Mouse (Mus musculus): ENCODE results near the gene Gdpd5. TPM values are rescaled to one million over a fixed set of nuclear protein-coding genes. Genes with fewer than 3 reads are reported as not detected.

Gdpd5 gene
- polyA plus RNA-seq, 1 experiment from 2014 or later: 23.5 TPM

DNA sequence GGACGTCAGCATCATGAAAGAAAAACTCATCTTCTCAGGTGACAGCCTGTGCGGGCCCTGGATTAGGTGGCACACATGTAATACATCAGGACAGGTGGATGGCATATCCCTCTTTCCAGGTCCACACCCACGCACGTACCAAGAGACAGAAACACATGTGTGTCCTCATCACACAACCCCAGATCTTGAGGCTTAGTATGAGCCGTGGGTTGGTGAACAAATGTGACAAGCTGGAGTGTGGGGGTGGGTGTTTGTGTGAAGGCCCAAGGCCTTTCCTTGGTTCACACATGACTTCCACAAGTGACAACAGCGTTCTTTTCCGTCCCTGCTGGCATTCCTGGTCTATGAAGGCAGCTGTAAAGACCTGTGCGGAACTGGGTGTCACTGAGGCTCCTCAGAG, 77.6 kb downstream of the Gdpd5 start:
- Histone ChIP-seq H3K27me3 (ENCODE audit: low read depth, poor library complexity, severe bottlenecking) (no peaks in the 10 kb centered on the region), H3K27ac (replicated peaks) (no peak overlapping the region), H3K4me1 (no peaks in the 10 kb centered on the region), H3K9me3 (replicated peaks) (no peaks in the 10 kb centered on the region), H3K36me3 (peaks cover 44% of the 10 kb centered on the region), H3K4me3 (no peak overlapping the region)
- WGBS: 88% methylated on average over 8 of the region's 8 CpGs
- no peak for DNase-seq (ENCODE audit: low spot score)

DNA sequence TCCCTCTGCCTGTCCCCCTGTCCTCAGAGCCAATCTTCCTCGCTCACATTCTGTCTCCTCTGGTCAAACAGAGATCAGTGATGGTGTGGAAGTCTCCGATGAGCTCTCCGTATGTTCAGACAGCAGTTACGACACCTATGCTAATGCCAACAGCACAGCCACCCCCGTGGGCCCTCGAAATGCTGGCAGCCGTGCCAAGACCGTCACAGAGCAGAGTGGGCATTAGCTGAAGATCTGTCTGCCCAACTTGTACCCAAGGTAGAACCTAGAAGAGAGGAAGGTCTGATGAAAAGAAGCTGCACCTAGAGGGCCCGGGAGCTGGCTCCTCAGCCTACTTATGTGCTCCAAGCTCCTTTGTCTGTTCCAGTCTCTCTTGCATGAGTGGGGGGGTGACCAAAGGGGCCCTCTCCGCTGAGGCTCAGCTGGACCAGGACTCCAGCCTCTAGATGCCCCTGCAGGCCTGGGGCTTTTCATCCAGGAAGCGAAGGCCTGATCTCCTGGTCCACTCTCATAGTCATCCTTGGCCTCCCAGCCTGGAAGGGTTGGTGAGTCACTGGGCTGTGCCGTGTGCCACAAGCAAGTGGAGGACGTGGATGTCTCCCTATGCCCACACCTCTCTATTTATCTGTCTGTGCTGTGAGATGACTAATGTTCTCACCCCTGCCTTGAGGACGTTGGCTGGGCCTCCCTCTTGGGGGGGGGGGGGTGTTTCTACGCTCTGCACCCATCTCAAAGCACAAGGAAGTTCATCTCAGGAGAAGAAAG, 78.9 kb downstream of the Gdpd5 start:
- Histone ChIP-seq H3K4me3 (no peak overlapping the region), H3K27ac (replicated peaks) (no peak overlapping the region), H3K36me3 (peaks cover 44% of the 10 kb centered on the region), H3K4me1 (peaks cover 2% of the 10 kb centered on the region), H3K27me3 (ENCODE audit: low read depth, poor library complexity, severe bottlenecking) (no peaks in the 10 kb centered on the region), H3K9me3 (replicated peaks) (no peaks in the 10 kb centered on the region)
- 95% methylated on average over 15 of the region's 15 CpGs for WGBS
- DNase-seq (ENCODE audit: low spot score): no peak

DNA sequence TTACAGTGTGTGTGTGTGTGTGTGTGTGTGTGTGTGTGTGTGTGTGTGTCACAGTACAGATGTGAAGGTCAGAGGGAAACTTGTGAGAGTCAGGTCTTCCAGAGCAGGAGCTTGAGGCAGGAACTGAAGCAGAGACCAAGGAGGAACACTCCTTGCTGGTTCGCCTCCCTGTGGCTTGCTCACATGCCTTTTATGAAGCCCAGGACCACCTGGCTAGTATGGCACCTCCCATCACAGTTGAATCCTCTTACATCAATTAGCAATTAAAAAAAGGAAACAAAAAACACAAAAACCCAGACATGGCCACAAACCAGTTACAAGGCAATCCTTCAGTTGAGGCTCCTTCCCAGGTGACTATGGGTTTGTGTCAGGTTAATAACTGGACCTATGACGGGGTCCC, 81.9 kb downstream of the Gdpd5 start:
- Histone ChIP-seq H3K27ac (replicated peaks) (no peak overlapping the region), H3K27me3 (ENCODE audit: low read depth, poor library complexity, severe bottlenecking) (peaks cover 20% of the 10 kb centered on the region), H3K36me3 (peaks cover 31% of the 10 kb centered on the region), H3K4me3 (no peak overlapping the region), H3K9me3 (replicated peaks) (no peaks in the 10 kb centered on the region), H3K4me1 (peaks cover 32% of the 10 kb centered on the region)
- 74% methylated on average over 2 of the region's 2 CpGs for WGBS
- DNase-seq (ENCODE audit: low spot score): no peak

- WGBS: 21% methylated on average over 8 of the region's 8 CpGs
- Histone ChIP-seq H3K4me1 (peaks cover 50% of the 10 kb centered on the region), H3K9me3 (replicated peaks) (no peaks in the 10 kb centered on the region), H3K4me3 (peak within 1 kb of the TSS; percentile 33), H3K27me3 (ENCODE audit: low read depth, poor library complexity, severe bottlenecking) (peaks cover 47% of the 10 kb centered on the region), H3K36me3 (peaks cover 12% of the 10 kb centered on the region), H3K27ac (replicated peaks) (peak within 1 kb of the TSS; percentile 79)
- peak; percentile 53 for DNase-seq (ENCODE audit: low spot score)
Observed at GRCm38 (mm10) chr7:99465811-99466210, 84.6 kb downstream of the Gdpd5 start, which contains the start of gene Klhl35. TSS of gene Klhl35 (plus strand) at chr7:99466004.

- peak overlapping the region; percentile 84 for H3K27ac ChIP-seq (replicated peaks)
- 30% methylated on average over 11 of the region's 11 CpGs for WGBS
- H3K27me3 ChIP-seq (ENCODE audit: low read depth, poor library complexity, severe bottlenecking): peaks cover 56% of the 10 kb centered on the region
- no peaks in the 10 kb centered on the region for H3K9me3 ChIP-seq (replicated peaks)
- peaks cover 24% of the 10 kb centered on the region for H3K36me3 ChIP-seq
- H3K4me3 ChIP-seq: peak overlapping the region; percentile 59
- peaks cover 50% of the 10 kb centered on the region for H3K4me1 ChIP-seq
- no peak for DNase-seq (ENCODE audit: low spot score)
Observed at GRCm38 (mm10) chr7:99467916-99468282, 86.7 kb downstream of the Gdpd5 start.

DNA sequence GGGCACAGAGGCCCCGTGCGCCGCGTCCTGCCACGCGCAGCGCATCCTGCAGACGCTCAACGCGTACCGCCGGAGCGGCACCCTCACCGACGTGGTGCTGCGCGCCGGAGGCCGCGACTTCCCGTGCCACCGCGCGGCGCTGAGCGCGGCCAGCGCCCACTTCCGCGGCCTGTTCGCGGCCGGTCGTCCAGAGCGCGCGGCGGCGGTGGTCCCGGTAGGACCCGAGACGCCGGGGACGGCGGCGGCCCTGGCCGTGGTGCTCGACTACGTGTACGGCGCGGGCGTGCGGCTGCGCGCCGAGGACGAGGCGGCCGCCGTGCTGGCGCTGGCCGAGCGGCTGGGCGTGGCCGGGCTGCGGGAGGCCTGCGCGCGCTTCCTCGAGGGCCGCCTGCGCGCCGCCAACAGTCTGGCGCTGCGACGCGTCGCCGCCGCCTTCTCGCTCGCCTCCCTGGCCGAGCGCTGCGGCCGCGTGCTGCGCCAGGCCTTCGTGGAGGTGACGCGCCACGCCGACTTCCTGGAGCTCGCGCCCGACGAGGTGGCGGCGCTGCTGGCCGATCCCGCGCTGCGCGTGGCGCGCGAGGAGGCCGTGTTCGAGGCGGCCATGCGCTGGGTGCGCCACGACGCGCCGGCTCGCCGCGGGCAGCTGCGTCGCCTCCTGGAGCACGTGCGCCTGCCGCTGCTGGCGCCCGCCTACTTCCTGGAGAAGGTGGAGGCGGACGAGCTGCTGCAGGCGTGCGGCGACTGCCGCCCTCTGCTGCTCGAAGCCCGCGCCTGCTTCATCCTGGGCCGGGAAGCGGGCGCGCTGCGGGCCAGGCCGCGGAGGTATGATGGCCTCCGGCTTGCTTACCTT, 87.3 kb downstream of the Gdpd5 start:
- Histone ChIP-seq H3K27ac (replicated peaks) (peak overlapping the region; percentile 84), H3K9me3 (replicated peaks) (no peaks in the 10 kb centered on the region), H3K36me3 (peaks cover 30% of the 10 kb centered on the region), H3K4me1 (peaks cover 51% of the 10 kb centered on the region), H3K4me3 (peak overlapping the region; percentile 59), H3K27me3 (ENCODE audit: low read depth, poor library complexity, severe bottlenecking) (peaks cover 56% of the 10 kb centered on the region)
- peak; percentile 72 for DNase-seq (ENCODE audit: low spot score)
- 3% methylated on average over 145 of the region's 145 CpGs for WGBS

GRCm38 (mm10) chr7:99469680-99470405, 88.6 kb downstream of the Gdpd5 start:
- H3K27ac ChIP-seq (replicated peaks): no peak overlapping the region

DNA sequence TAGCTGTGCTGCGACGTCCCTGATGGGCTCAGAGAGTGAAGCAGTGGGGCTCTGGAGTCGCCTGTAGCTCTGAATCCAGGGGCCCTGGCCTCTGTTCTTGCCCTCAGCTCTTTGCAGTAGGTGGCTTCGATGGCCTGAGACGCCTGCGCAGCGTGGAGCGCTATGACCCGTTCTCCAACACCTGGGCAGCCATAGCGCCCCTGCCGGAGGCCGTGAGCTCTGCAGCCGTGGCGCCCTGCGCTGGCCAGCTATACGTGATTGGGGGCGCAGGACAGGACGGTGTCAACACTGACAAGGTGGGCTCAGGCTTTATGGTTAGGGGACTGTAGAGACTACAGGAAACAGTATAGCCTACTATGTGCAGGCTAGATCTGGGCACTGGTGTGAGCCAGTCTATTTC, 90.4 kb downstream of the Gdpd5 start:
- H3K9me3 ChIP-seq (replicated peaks): no peaks in the 10 kb centered on the region
- no peak overlapping the region for H3K27ac ChIP-seq (replicated peaks)
- peaks cover 54% of the 10 kb centered on the region for H3K4me1 ChIP-seq
- no peak for DNase-seq (ENCODE audit: low spot score)
- H3K27me3 ChIP-seq (ENCODE audit: low read depth, poor library complexity, severe bottlenecking): peaks cover 52% of the 10 kb centered on the region
- 61% methylated on average over 18 of the region's 18 CpGs for WGBS
- peaks cover 59% of the 10 kb centered on the region for H3K36me3 ChIP-seq
- no peak overlapping the region for H3K4me3 ChIP-seq

More at GRCm38 (mm10) chr7:99469680-99470405, 88.6 kb downstream of the Gdpd5 start:
- H3K36me3 ChIP-seq: peaks cover 44% of the 10 kb centered on the region
- H3K4me1 ChIP-seq: peaks cover 64% of the 10 kb centered on the region
- no peak overlapping the region for H3K4me3 ChIP-seq
- no peaks in the 10 kb centered on the region for H3K9me3 ChIP-seq (replicated peaks)
- no peak for DNase-seq (ENCODE audit: low spot score)
- H3K27me3 ChIP-seq (ENCODE audit: low read depth, poor library complexity, severe bottlenecking): peaks cover 56% of the 10 kb centered on the region
- WGBS: 87% methylated on average over 17 of the region's 17 CpGs

DNA sequence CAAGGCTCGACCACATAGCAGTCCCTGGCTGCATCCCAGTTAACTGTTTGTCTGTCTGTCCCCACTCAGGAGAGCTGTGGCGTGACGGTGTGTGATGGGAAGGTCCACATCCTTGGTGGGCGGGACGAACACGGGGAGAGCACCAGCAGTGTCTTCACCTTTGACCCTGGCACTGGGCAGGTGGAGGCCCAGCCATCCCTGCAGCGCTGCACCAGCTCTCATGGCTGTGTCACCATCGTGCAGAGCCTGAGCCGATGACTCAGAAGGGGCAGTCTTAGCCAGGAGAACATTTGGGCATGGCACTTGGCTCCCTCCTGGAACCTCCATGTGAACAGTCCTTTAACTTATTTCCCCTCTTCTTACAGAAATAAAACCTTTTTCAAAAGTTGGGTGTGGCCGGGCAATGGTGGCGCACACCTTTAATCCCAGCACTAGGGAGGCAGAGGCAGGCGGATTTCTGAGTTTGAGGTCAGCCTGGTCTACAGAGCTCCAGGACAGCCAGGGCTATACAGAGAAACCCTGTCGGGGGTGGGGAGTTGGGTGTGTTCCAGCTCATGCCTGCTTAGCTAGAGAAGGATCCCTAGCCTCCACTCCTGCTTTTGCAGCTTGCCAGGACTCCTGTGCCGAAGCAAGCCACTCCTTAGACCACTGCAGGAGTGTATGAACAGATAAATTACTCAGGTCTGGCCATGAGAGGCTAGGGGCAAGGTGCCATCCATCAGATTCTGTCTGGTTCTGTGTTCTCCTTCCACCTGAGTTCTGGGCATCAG, 92.6 kb downstream of the Gdpd5 start:
- no peak for DNase-seq (ENCODE audit: low spot score)
- Histone ChIP-seq H3K4me1 (peaks cover 35% of the 10 kb centered on the region), H3K27me3 (ENCODE audit: low read depth, poor library complexity, severe bottlenecking) (peaks cover 29% of the 10 kb centered on the region), H3K4me3 (no peak overlapping the region), H3K27ac (replicated peaks) (peak overlapping the region; percentile 78), H3K36me3 (peaks cover 81% of the 10 kb centered on the region), H3K9me3 (replicated peaks) (no peaks in the 10 kb centered on the region)
- WGBS: 86% methylated on average over 14 of the region's 14 CpGs

DNA sequence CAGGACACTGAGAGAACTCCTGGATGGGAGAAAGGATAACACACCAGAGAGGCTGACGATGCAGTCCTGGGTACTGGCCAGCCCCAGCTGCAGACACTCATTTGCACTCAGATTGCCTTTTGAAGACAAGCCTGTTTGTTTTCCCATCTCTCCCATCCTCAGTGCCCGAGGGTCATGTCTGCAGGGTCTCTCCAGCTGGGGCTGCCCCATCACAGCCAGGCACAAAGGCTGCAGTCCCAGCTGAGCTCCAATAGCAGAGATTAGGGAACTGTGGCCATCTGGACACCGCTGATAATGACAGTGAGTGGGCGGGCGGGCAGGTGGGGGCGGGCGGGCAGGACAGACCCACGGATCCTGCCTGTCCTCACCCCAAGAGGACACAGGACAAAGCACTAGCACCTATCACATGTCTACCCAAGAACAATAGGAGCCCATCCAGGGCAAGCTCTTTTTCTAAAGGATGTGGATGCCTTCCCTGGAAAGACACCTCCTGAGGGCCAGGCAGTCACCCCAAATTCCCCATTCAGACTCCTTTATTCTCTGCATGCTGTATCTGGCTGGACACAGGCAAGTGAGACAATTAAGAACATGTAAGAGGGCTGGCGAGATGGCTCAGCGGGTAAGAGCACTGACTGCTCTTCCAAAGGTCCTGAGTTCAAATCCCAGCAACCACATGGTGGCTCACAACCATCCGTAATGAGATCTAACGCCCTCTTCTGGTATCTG, 93.8 kb downstream of the Gdpd5 start:
- WGBS: 79% methylated on average over 12 of the region's 12 CpGs
- peak overlapping the region; percentile 78 for H3K27ac ChIP-seq (replicated peaks)
- H3K9me3 ChIP-seq (replicated peaks): no peaks in the 10 kb centered on the region
- H3K36me3 ChIP-seq: peaks cover 93% of the 10 kb centered on the region
- DNase-seq (ENCODE audit: low spot score): peak; percentile 64
- H3K27me3 ChIP-seq (ENCODE audit: low read depth, poor library complexity, severe bottlenecking): peaks cover 17% of the 10 kb centered on the region
- peaks cover 35% of the 10 kb centered on the region for H3K4me1 ChIP-seq
- no peak overlapping the region for H3K4me3 ChIP-seq

- no peak for DNase-seq (ENCODE audit: low spot score)
- H3K9me3 ChIP-seq (replicated peaks): no peaks in the 10 kb centered on the region
- H3K36me3 ChIP-seq: peaks cover 96% of the 10 kb centered on the region
- peaks cover 12% of the 10 kb centered on the region for H3K27me3 ChIP-seq (ENCODE audit: low read depth, poor library complexity, severe bottlenecking)
- no peak overlapping the region for H3K4me3 ChIP-seq
- H3K27ac ChIP-seq (replicated peaks): peak overlapping the region; percentile 78; the same call in 1 of the 2 replicates
- 91% methylated on average over 2 of the region's 2 CpGs for WGBS
- H3K4me1 ChIP-seq: peaks cover 37% of the 10 kb centered on the region
Observed at GRCm38 (mm10) chr7:99475562-99475911, 94.3 kb downstream of the Gdpd5 start.
